Mouse (Mus musculus): ENCODE measurements around the gene Trio. TPM values are rescaled to one million over a fixed set of nuclear protein-coding genes. Genes with fewer than 3 reads are reported as not detected.
"Not testable (repeated sequence)": the region's sequence is repeated elsewhere in the genome, so short reads cannot be mapped to it uniquely, and the experiment has no call there.

Trio gene
- total RNA-seq, 2 experiments from 2014 or later, result 206 to 216 TPM

- no peak for DNase-seq (ENCODE audit: low spot score in 2 of 2)
Observed at GRCm38 (mm10) chr15:27851312-27851711, 174.3 kb downstream of the Trio start.

DNA sequence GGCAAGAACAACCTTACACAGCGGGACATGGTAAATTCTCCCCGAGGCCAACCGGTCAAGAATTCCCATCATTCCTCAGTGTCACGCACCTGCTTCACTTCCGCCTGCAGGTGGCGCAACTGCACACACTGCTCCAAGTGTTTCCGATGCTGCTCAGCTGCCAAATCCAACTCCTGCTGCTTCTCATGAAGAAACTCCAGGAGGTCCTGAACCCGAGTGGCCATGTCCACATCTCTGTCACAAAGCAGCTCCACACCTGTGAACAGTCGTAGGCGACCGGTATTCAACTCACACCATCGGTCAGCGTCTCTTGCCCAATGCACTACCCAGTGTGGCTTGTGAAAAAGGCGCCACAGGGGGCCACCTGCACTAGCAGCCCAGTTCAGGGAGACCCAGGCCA is 174.7 kb downstream of the Trio start:
- peak; percentile 48 to 52 for DNase-seq (ENCODE audit: low spot score in 2 of 2)

GRCm38 (mm10) chr15:27849910-27850309 is 175.7 kb downstream of the Trio start:
- DNase-seq (ENCODE audit: low spot score in 2 of 2), result no peak

DNA sequence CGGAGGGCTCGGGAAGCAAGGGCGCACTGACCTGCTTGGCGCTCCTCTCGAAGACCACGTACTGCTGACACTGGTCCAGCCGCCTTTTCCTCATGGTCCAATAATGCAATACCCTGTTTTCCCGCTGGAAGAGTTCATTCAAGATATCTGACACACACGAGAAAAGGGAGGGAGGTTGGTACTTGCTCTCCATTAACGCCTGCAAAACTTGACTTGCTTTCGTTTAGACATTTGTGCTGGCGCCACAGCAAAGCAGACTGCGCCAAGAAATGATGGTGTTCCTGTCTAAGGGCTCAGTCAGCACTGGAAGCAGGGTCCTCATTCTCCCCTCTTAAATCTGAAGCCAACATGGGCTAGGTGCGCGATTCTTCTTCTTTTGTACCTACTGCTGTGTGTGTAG is 184.0 kb downstream of the Trio start:
- peak in 1 of 2 experiments; percentile 25 for DNase-seq (ENCODE audit: low spot score in 2 of 2)

DNA sequence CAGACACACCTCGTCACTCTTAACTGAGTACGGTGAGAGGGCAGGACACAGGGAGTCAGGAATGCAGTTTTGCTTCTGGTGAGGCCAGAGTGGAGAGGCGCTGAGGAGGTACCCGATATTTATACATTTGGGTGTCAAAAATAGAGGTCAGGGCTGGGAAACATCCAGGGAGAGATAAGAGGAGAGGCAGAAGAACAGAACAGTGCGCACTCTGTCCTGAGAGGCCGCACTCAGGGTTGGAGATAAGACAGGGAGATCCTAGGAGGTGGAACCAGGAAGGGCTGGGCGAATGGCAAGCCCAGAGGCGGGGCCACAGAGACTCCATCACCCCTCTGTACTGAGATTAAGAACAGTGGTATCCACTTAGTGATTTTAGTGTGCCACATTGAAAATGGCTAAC is 185.1 kb downstream of the Trio start:
- no peak for DNase-seq (ENCODE audit: low spot score in 2 of 2)

DNA sequence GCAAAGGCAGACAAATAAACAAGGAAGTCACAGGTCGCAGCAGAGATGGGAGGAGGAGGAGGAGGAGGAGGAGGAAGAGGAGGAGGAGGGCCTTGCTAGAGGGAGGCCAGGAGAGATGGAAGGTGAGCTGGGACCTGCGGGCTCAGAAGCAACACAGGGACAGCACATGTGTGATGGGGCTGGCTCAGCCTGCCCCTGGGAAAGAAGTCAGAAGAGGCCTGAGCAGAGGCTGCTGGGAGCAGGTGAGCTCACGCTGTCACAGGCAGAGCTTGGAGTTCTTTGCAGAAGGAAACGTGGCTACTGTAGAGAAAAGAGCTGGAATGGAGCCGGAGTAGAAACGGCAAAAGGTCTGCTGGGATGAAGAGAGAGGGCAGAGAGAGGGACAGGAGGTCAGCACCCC is 185.5 kb downstream of the Trio start:
- DNase-seq (ENCODE audit: low spot score in 2 of 2), result no peak

DNA sequence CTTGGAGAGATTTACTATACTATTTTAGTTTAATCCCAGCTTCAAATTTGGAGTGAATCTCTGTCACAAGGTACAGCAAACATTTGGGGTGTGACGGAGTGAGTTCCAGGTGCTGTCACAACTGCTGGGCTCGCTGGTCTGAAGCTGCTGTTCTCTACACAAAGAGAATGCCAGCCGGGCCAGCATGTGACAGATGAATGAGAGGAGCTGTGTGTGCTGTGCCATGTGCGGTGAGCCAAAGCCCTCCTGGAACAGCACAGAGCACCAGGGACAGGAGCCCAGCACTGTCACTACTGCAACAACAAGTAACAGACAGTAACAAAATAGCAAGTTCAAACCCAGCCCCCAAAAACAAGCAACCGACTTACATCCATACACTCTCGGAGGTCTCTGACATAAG is 194.0 kb downstream of the Trio start:
- peak; percentile 46 to 58 for DNase-seq (ENCODE audit: low spot score in 2 of 2)

- not testable (repeated sequence) for DNase-seq (ENCODE audit: low spot score in 2 of 2)
Observed at GRCm38 (mm10) chr15:27827871-27828270, 197.8 kb downstream of the Trio start.

DNA sequence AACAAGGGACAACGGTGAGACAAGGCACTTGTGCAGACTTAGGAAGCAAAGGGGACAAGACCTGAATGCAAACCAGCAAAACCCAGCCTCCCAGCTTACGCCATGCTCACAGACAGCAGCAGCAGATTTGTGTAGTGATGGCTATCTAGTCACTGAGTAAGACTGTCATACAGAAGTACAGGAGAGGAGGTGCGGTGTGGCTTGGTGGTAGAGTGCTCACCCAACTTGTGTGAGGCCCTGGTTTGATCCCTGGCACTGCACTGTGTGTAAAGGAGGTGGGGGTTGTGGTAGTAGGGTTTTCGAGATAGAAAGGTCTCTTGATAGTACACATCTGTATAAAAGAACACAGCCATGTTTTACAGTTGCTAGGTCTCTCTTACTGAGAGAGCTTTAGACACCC is 198.8 kb downstream of the Trio start:
- DNase-seq (ENCODE audit: low spot score in 2 of 2), result no peak

GRCm38 (mm10) chr15:27826048-27826637 is 199.5 kb downstream of the Trio start:
- no peak for DNase-seq (ENCODE audit: low spot score in 2 of 2)

- DNase-seq (ENCODE audit: low spot score in 2 of 2), result no peak
Observed at GRCm38 (mm10) chr15:27825390-27825789, 200.3 kb downstream of the Trio start.

DNA sequence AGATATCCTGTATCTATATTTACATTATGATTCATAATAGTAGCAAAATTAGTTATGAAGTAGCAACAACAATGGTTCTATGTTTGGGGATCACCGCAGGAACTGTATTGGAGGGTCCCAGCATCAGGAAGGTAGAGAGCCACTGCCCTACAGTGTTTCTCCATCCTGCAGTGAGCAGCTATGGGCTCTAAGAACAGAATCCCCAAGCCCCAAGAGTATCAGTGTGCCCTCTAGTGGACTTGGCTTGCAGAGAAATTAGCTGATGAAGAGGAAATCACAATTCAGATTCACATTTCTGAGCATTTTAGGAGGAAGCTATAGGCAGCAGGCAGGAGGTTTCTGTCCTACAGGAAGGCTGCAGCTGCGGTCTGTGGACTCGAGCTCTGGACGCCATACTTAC is 202.1 kb downstream of the Trio start:
- DNase-seq (ENCODE audit: low spot score in 2 of 2), result peak; percentile 48 to 57

GRCm38 (mm10) chr15:27822461-27822860 is 203.2 kb downstream of the Trio start:
- DNase-seq (ENCODE audit: low spot score in 2 of 2), result no peak

DNA sequence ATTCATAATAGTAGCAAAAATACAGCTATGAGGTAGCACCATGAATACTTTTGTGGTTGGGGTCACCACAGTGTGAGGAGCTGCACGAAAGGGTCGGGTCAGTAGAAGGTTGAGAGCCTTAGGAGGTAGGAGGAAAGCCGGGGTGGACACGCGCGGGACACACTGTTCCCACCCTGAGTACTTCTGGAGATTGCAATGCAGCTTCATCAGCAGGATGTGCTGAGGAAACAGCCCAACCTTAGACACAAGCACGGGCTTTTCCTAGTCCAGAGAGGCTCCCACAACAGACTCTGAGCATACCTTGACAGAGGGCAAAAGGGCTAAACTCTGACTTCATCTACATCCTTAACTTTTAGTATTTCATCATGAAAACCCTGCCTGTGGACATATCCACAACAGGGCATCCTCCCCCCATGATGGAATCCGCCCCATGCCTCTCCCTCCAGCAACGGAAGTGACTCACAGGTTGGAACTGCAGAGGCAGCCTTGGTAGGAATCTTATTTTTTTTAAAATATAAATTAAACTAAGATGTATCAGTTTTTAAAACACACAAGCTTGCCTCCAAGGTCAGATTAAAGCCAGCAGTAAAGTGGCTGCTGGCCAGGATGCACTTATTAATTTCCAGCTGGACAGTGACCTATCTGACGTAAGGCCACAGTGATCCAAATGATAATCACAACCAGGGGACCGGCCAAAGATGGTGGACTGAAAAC is 203.8 kb downstream of the Trio start:
- DNase-seq (ENCODE audit: low spot score in 2 of 2), result no peak

DNA sequence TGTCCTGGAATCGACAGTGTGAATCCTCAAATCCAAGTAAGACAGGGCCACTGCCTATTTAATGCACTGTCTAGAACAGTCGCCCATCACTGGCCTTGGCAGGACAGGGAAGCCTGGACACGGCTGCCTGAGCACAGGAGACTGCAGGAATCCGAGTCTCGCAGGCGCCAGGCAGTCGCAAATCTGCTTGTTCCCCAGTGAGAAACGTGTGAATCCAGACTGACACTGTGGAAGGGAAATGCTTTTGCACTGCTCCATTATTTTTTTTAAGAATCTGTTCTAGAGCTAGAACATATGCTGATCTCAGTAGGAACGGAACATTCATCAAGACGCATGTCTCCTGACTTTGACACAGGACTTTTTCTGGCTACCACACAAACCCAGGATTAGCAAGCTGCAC is 208.6 kb downstream of the Trio start:
- no peak for DNase-seq (ENCODE audit: low spot score in 2 of 2)

DNA sequence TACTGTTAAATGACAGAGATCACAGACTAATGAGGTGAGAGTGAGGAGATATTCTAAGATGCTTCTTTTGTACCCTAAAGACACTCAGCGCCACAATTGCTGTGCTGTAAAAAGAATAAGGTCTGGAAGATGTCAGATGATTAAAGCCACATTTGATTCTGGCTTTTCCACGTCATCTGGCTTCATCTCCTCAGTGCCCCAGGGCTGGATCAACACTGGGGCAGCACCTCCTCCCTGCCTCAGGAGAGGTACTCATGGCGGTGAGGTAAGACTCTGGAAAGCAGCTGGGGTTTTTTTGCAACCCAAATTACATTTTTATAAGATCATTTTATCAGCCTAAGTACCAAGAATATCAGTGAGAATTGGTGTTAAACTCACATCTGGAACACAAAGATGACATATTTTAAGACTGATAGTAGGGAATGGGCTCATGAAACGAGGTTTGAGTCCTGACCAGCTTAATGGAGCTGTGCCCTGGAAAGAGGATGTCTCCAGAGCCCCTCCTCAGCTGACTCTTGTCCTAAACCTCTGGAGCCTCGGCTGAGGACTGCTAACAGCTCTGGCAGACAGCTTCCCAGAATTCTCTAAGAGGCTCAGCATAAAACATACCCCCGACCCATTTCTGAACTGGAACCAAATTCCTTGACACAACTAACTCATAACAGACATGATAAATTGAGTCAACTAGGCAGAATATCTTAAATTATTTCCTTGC is 210.8 kb downstream of the Trio start:
- no peak for DNase-seq (ENCODE audit: low spot score in 2 of 2)

GRCm38 (mm10) chr15:27810793-27811488 is 214.7 kb downstream of the Trio start:
- DNase-seq (ENCODE audit: low spot score in 2 of 2), result no peak

GRCm38 (mm10) chr15:27810262-27810661 is 215.4 kb downstream of the Trio start:
- no peak for DNase-seq (ENCODE audit: low spot score in 2 of 2)

DNA sequence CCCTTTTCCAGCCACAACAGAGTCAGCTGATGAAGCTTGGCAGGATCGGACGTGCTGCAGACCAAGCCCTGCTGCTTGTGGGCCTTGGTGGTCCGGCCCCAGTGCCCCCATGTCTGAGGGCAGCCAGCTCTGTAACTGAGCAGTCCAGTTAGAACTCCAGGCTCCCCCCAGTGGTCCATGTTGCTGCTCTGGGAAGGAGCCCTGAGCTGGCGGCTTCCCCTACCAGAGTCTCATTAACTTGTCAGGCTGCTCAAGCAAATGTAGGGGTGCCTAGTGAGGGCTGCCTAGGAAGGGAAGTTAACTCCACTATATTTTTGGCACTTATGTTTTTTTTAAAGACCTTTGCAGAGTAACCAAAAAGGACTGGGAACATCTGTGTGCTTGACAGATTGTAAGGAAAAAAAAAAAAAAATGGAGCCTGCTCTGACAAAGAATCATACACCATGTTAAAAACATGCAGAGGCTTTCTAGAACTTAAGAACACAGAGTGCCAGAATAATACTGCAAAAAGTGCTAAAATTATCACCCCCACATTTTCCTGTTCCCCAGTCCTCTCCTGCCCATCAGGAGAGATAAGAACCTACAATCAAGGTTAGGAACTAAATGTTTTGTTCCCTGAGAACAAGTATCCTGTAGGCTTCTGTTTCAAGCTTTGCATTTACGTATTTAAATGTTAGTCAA is 216.9 kb downstream of the Trio start:
- DNase-seq (ENCODE audit: low spot score in 2 of 2), result peak in 1 of 2 experiments; percentile 74

GRCm38 (mm10) chr15:27806219-27806618 is 219.4 kb downstream of the Trio start:
- no peak for DNase-seq (ENCODE audit: low spot score in 2 of 2)

DNA sequence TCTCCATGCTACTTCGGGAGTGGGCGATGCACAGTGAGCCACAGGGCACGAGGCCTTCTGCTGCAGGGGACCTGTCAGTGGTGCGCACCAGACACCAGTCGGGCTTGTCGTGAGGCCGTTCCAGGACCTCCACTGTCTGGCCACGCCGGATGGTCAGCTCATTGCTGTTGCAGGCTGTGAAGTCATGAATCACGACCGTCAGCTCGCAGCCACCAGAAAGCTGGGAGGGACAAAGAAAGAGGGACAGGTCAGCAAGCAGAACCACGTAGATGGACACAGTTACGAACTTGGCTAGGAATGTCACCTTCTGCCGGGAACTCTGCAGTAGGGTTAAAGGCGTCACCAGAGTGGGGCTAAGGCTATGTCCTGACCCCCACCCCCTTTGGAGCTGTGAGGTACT is 220.0 kb downstream of the Trio start:
- DNase-seq (ENCODE audit: low spot score in 2 of 2), result no peak
